Mouse (Mus musculus): ENCODE measurements around the gene Tmem221. TPM values are rescaled to one million over a fixed set of nuclear protein-coding genes. Genes with fewer than 3 reads are reported as not detected.
"Not testable (repeated sequence)": the region's sequence is repeated elsewhere in the genome, so short reads cannot be mapped to it uniquely, and the experiment has no call there.

Gene Tmem221
- polyA plus RNA-seq, 1 experiment from 2014 or later, result 0.14 TPM

DNA sequence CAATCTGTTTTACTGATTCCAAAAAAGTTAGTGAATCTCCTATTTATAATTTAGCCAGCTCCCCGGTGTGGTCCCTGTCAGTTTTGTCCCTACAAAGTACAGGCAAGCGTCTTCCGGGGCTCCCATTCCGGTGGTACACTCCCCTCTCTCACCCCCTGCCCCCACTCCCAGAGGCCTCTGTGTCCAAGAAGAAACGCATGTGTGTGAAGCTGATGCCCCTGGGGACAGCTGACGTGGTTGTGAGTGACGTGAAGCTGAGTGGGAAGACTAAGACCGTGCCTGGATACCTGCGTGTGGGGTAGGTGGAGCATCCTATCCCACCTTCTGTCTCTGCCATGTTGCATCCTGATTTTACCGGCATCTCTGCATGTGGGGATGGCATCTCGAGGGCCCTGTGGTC, 13.6 kb downstream of the Tmem221 start:
- peaks cover 3% of the 10 kb centered on the region; the same call in 1 of the 2 replicates for H3K36me3 ChIP-seq (ENCODE audit: control insufficient read depth, insufficient read depth, low read length)

DNA sequence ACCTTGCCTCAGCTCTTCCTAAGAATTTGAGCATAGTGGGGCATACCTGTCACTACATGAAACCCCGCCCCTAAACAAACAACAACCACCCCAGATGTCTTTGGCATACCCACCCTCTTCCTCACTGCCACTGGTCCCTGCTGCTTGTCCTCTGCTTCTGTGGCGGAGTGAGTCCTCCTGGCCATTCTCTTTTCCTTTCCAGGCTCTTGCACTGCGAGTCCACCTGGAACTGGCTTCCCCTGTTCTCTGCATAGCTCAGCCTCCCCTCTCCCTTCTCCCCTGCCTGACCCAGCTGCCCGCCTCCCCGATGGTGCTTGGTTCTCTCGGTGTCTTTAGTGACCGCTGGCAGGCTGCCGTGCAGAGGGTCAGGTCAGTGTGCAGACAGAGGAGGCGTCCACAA, 14.9 kb downstream of the Tmem221 start:
- 94% methylated on average over 9 of the region's 9 CpGs for WGBS
- ATAC-seq (ENCODE audit: low FRiP score), result no peak

More for the DNA sequence above, 13.6 kb downstream of the Tmem221 start:
- no peak for ATAC-seq (ENCODE audit: low FRiP score)
- H3K4me3 ChIP-seq (ENCODE audit: low read depth, low read length), result no peak overlapping the region
- H3K27ac ChIP-seq (ENCODE audit: low read depth, low read length), result no peak overlapping the region
- peaks cover 3% of the 10 kb centered on the region; the same call in 1 of the 2 replicates for H3K4me1 ChIP-seq (ENCODE audit: control insufficient read depth, insufficient read depth, low read length)
- H3K9ac ChIP-seq (ENCODE audit: low read length), result no peak overlapping the region
- no peaks in the 10 kb centered on the region for H3K27me3 ChIP-seq (ENCODE audit: control insufficient read depth, insufficient read depth, low read length)
- 93% methylated on average over 11 of the region's 11 CpGs for WGBS
- no peak overlapping the region for H3K4me2 ChIP-seq
- DNase-seq (ENCODE audit: low spot score, missing footprints), result no peak
- H3K9me3 ChIP-seq (ENCODE audit: control insufficient read depth, low read length), result no peaks in the 10 kb centered on the region

GRCm38 (mm10) chr8:71542632-71543343, 15.9 kb downstream of the Tmem221 start, which contains the start of gene Mvb12a:
Gene Mvb12a, plus strand, starts transcription at chr8:71542922.
- peak; percentile 96 for ATAC-seq (ENCODE audit: low FRiP score)
- H3K27me3 ChIP-seq (ENCODE audit: control insufficient read depth, insufficient read depth, low read length), result peaks cover 2% of the 10 kb centered on the region; the same call in 1 of the 2 replicates
- no peaks in the 10 kb centered on the region for H3K9me3 ChIP-seq (ENCODE audit: control insufficient read depth, low read length)
- H3K4me1 ChIP-seq (ENCODE audit: control insufficient read depth, insufficient read depth, low read length), result peaks cover 3% of the 10 kb centered on the region; the same call in 1 of the 2 replicates
- peak; percentile 99 for DNase-seq (ENCODE audit: low spot score, missing footprints)
- no peak within 1 kb of the TSS for H3K27ac ChIP-seq (ENCODE audit: low read depth, low read length)
- H3K36me3 ChIP-seq (ENCODE audit: control insufficient read depth, insufficient read depth, low read length), result no peaks in the 10 kb centered on the region; the same call in 1 of the 2 replicates
- H3K4me2 ChIP-seq, result peak within 1 kb of the TSS; percentile 58
- peak within 1 kb of the TSS; percentile 73 for H3K9ac ChIP-seq (ENCODE audit: low read length)
- H3K4me3 ChIP-seq (ENCODE audit: low read depth, low read length), result peak within 1 kb of the TSS; percentile 70
- WGBS, result under 1% methylated on average over 54 of the region's 55 CpGs

More for the DNA sequence above, 14.9 kb downstream of the Tmem221 start:
- Histone ChIP-seq H3K27ac (ENCODE audit: low read depth, low read length) (no peak overlapping the region), H3K27me3 (ENCODE audit: control insufficient read depth, insufficient read depth, low read length) (no peaks in the 10 kb centered on the region), H3K9ac (ENCODE audit: low read length) (no peak overlapping the region), H3K4me2 (peak overlapping the region; percentile 58), H3K36me3 (ENCODE audit: control insufficient read depth, insufficient read depth, low read length) (peaks cover 3% of the 10 kb centered on the region; the same call in 1 of the 2 replicates), H3K4me1 (ENCODE audit: control insufficient read depth, insufficient read depth, low read length) (peaks cover 3% of the 10 kb centered on the region; the same call in 1 of the 2 replicates), H3K4me3 (ENCODE audit: low read depth, low read length) (no peak overlapping the region; the same call in 1 of the 2 replicates), H3K9me3 (ENCODE audit: control insufficient read depth, low read length) (no peaks in the 10 kb centered on the region)
- DNase-seq (ENCODE audit: low spot score, missing footprints), result no peak

- WGBS, result 4% methylated on average over 37 of the region's 37 CpGs
- DNase-seq (ENCODE audit: low spot score, missing footprints) (peak; percentile 94), ATAC-seq (ENCODE audit: low FRiP score) (peak; percentile 51)
- Histone ChIP-seq H3K4me3 (ENCODE audit: low read depth, low read length) (peak within 1 kb of the TSS; percentile 21), H3K9me3 (ENCODE audit: control insufficient read depth, low read length) (no peaks in the 10 kb centered on the region), H3K4me2 (peak within 1 kb of the TSS; percentile 44), H3K36me3 (ENCODE audit: control insufficient read depth, insufficient read depth, low read length) (no peaks in the 10 kb centered on the region), H3K27ac (ENCODE audit: low read depth, low read length) (no peak within 1 kb of the TSS), H3K4me1 (ENCODE audit: control insufficient read depth, insufficient read depth, low read length) (peaks cover 3% of the 10 kb centered on the region; the same call in 1 of the 2 replicates), H3K27me3 (ENCODE audit: control insufficient read depth, insufficient read depth, low read length) (peaks cover 9% of the 10 kb centered on the region; the same call in 1 of the 2 replicates), H3K9ac (ENCODE audit: low read length) (no peak within 1 kb of the TSS)
Measured at GRCm38 (mm10) chr8:71537028-71537867, 21.4 kb downstream of the Tmem221 start, which contains the start of gene Bst2. Gene Bst2, minus strand, starts transcription at chr8:71537456.

DNA sequence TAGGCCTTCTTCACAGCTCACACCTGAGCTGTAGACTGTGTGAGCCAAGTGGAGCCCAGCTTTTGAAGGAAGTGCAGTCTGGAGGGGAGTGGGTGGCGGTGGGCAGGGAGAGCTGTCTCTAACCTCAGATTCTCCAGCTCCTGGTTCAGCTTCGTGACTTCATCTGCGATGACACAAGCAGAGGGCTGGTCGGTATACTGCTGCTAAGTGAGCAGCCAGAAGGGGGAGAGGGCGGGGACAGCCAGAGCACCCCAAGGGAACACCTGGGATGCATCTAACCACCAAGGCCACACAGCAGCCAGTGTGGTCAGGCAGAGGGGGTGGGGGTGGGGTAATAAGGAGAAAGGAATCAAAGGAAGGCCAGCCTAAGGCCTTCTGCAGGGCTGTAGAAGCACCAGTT, 23.0 kb downstream of the Tmem221 start:
- 66% methylated on average over 5 of the region's 5 CpGs for WGBS
- Histone ChIP-seq H3K36me3 (ENCODE audit: control insufficient read depth, insufficient read depth, low read length) (no peaks in the 10 kb centered on the region), H3K4me3 (ENCODE audit: low read depth, low read length) (no peak overlapping the region), H3K4me2 (no peak overlapping the region), H3K9me3 (ENCODE audit: control insufficient read depth, low read length) (no peaks in the 10 kb centered on the region), H3K27ac (ENCODE audit: low read depth, low read length) (no peak overlapping the region), H3K27me3 (ENCODE audit: control insufficient read depth, insufficient read depth, low read length) (peaks cover 9% of the 10 kb centered on the region; the same call in 1 of the 2 replicates), H3K4me1 (ENCODE audit: control insufficient read depth, insufficient read depth, low read length) (peaks cover 3% of the 10 kb centered on the region; the same call in 1 of the 2 replicates), H3K9ac (ENCODE audit: low read length) (no peak overlapping the region)
- DNase-seq (ENCODE audit: low spot score, missing footprints), result no peak
- no peak for ATAC-seq (ENCODE audit: low FRiP score)

DNA sequence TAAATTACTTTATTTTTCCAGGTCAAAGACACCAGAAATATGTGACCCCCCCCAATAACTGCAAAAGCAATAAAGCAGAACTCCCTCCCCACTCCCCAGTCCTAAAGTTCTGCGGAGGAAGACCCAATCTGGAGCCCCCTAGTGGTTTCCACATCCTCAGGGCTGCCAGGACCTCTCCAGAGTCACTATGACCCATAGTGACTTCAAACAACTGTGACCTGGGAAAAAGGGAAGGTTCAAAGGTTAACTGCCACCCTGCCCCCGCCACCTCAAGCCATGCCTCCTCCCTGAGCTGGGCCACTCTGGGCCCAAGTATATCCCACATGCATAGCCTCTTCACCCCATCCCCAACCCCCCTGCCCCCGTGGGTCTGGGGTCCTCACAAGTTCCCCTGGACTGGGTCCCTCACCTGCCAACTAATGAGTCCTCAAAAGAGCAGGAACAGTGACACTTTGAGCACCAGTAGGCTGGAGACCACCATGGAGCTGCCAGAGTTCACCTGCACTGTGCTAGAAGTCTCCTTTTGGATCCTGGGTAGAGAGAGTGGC, 24.3 kb downstream of the Tmem221 start:
- Histone ChIP-seq H3K9me3 (ENCODE audit: control insufficient read depth, low read length) (no peaks in the 10 kb centered on the region), H3K9ac (ENCODE audit: low read length) (no peak overlapping the region), H3K4me3 (ENCODE audit: low read depth, low read length) (no peak overlapping the region), H3K27ac (ENCODE audit: low read depth, low read length) (no peak overlapping the region), H3K36me3 (ENCODE audit: control insufficient read depth, insufficient read depth, low read length) (no peaks in the 10 kb centered on the region), H3K4me2 (no peak overlapping the region), H3K27me3 (ENCODE audit: control insufficient read depth, insufficient read depth, low read length) (peaks cover 9% of the 10 kb centered on the region; the same call in 1 of the 2 replicates), H3K4me1 (ENCODE audit: control insufficient read depth, insufficient read depth, low read length) (peaks cover 3% of the 10 kb centered on the region; the same call in 1 of the 2 replicates)
- WGBS, result 36% methylated on average over 3 of the region's 3 CpGs
- ATAC-seq (ENCODE audit: low FRiP score) (0 out of 2 replicates have a peak, but pooled peaks have one; percentile 28), DNase-seq (ENCODE audit: low spot score, missing footprints) (no peak)

GRCm38 (mm10) chr8:71530735-71531467, 27.8 kb downstream of the Tmem221 start:
- H3K4me3 ChIP-seq (ENCODE audit: low read depth, low read length); H3K4me2 ChIP-seq; H3K27me3 ChIP-seq (ENCODE audit: control insufficient read depth, insufficient read depth, low read length); H3K27ac ChIP-seq (ENCODE audit: low read depth, low read length); H3K36me3 ChIP-seq (ENCODE audit: control insufficient read depth, insufficient read depth, low read length); H3K9ac ChIP-seq (ENCODE audit: low read length); H3K9me3 ChIP-seq (ENCODE audit: control insufficient read depth, low read length); H3K4me1 ChIP-seq (ENCODE audit: control insufficient read depth, insufficient read depth, low read length); ATAC-seq (ENCODE audit: low FRiP score): not testable (repeated sequence)
- 67% methylated on average over 5 of the region's 12 CpGs for WGBS
- DNase-seq (ENCODE audit: low spot score, missing footprints), result peak; percentile 82

DNA sequence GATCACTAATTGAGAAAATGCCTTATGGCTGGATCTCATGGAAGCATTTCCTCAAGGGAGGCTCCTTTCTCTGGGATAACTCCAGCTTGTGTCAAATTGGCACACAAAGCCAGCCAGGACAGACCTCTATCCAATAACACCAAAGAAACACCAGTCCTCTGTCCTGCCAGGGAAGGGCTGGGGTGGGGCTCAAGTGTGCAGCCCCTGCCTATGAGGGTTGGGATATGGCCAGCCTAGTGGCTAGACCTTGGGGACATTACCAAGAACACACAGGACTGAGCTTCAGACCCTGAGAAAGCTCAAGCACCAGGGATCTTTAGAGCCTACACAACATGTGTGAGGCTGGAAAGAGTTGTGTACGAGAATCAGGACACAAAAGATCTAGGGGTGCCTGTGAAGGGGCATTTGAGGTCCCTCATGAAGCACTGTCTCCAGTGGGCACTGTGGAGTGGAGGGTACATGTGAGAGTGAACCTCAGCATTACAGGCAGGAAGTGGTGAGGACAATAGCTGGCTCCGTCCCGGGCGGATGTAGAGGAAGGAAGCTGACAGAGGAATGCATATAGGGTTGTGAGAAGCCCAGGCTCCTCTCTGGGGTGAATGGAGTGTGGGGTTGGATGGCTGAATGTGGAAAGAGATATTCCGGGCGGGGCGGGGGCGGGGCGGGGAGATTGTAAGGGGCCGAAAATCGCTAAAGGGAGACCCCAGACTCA, 30.2 kb downstream of the Tmem221 start:
- no peaks in the 10 kb centered on the region for H3K9me3 ChIP-seq (ENCODE audit: control insufficient read depth, low read length)
- no peak overlapping the region for H3K4me3 ChIP-seq (ENCODE audit: low read depth, low read length)
- no peak for DNase-seq (ENCODE audit: low spot score, missing footprints)
- no peaks in the 10 kb centered on the region for H3K4me1 ChIP-seq (ENCODE audit: control insufficient read depth, insufficient read depth, low read length)
- WGBS, result 77% methylated on average over 11 of the region's 11 CpGs
- ATAC-seq (ENCODE audit: low FRiP score), result no peak
- H3K4me2 ChIP-seq, result no peak overlapping the region
- H3K36me3 ChIP-seq (ENCODE audit: control insufficient read depth, insufficient read depth, low read length), result no peaks in the 10 kb centered on the region
- H3K27ac ChIP-seq (ENCODE audit: low read depth, low read length), result no peak overlapping the region
- H3K27me3 ChIP-seq (ENCODE audit: control insufficient read depth, insufficient read depth, low read length), result peaks cover 25% of the 10 kb centered on the region
- no peak overlapping the region for H3K9ac ChIP-seq (ENCODE audit: low read length)
